Mouse (Mus musculus): ENCODE data around the gene Pcgf2.

DNA sequence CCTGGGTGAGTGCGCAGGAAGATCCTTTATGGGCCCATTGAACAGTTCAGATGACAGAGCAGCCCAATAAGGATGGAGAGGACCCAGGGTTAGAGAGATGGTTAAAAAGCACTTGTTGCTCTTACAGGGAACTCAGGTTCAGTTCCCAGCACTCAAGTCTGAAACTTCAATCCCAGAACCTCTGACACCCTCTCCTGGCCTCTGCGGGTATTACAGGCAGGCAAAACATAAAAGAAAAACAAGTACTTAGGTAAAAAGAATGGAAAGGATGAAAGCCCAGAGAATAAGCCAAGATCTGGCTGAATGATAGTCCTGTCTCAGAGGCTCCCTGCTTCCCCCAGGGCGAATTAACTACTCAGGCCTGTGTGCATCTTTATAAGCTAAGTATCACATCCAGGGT, 38.9 kb upstream of the Pcgf2 start:
- TF ChIP-seq CTCF (conservative IDR thresholded peaks at IDR 0.05 in 1 of 2, IDR thresholded peaks at IDR 0.05 in 1 of 2; ENCODE audit: low read depth in 2 of 2, low read length in 2 of 2): peak in 1 of 2 experiments; percentile 45; a peak in 2 of 4 replicates
- TF ChIP-seq MAFK (IDR thresholded peaks at IDR 0.05; ENCODE audit: insufficient replicate concordance, low read length): no peak
- TF ChIP-seq MAZ (IDR thresholded peaks at IDR 0.05; ENCODE audit: low read depth, low read length): no peak
- no peak for TF ChIP-seq ZMIZ1 (IDR thresholded peaks at IDR 0.05; ENCODE audit: low read depth, low read length)
- TF ChIP-seq GABPA (IDR thresholded peaks at IDR 0.05; ENCODE audit: insufficient replicate concordance, low read depth, low read length): no peak
- no peak for TF ChIP-seq NRF1 (IDR thresholded peaks at IDR 0.05; ENCODE audit: low read depth, low read length)
- no peak for TF ChIP-seq UBTF (IDR thresholded peaks at IDR 0.05; ENCODE audit: low read depth, low read length)
- no peak for TF ChIP-seq POLR2AphosphoS2 (IDR thresholded peaks at IDR 0.05; ENCODE audit: low read depth, low read length)
- no peak for TF ChIP-seq POLR2A (IDR thresholded peaks at IDR 0.05; ENCODE audit: low read depth, low read length)

Measured in CH12.LX (cell line).